Mouse (Mus musculus): ENCODE results near the gene Acat3. TPM values are rescaled to one million over a fixed set of nuclear protein-coding genes. Genes with fewer than 3 reads are reported as not detected.

Acat3 gene
- total RNA-seq, 2 experiments from 2014 or later, result 5.8 to 6.5 TPM

Other genes starting within 250 kb of the Acat3 start
- gene Igf2r, start 170.9 kb downstream of the Acat3 start, total RNA-seq (2021), result 10 to 100 TPM; 27.4 to 27.8 TPM
- 10 to 100 TPM; 60.6 to 71.7 TPM for gene Mas1, start 72.5 kb downstream of the Acat3 start, total RNA-seq (2021)
- not detected for gene Mrgprh, start 64.6 kb downstream of the Acat3 start, total RNA-seq (2021)
- gene Pnldc1, start 30.4 kb downstream of the Acat3 start, total RNA-seq (2021), result 1 to 10 TPM in 1 of 2 experiments, under 1 TPM in 1; 0.97 to 2.0 TPM
- gene Tcp1, start 24.9 kb downstream of the Acat3 start, total RNA-seq (2021), result 100 to 1,000 TPM; 211 to 215 TPM
- gene Mrpl18, start 24.3 kb downstream of the Acat3 start, total RNA-seq (2021), result 10 to 100 TPM; 63.4 to 64.5 TPM
- gene Acat2, start 20.1 kb upstream of the Acat3 start, total RNA-seq (2021), result 10 to 100 TPM; 48.9 to 49.2 TPM
- gene Wtap, start 53.6 kb upstream of the Acat3 start, total RNA-seq (2021), result 10 to 100 TPM; 54.6 to 54.8 TPM
- gene Sod2, start 66.2 kb upstream of the Acat3 start, total RNA-seq (2021), result 100 to 1,000 TPM; 270 to 271 TPM
- gene Gpr31b, start 111.7 kb upstream of the Acat3 start, total RNA-seq (2021), result not detected
- under 1 TPM; 0.33 to 0.54 TPM for gene Tcp10b, start 120.5 kb upstream of the Acat3 start, total RNA-seq (2021)
- not detected for gene Unc93a, start 191.2 kb upstream of the Acat3 start, total RNA-seq (2021)